Mouse (Mus musculus): Measurements from ENCODE around the gene Zdhhc3. TPM values are rescaled to one million over a fixed set of nuclear protein-coding genes. Genes with fewer than 3 reads are reported as not detected.

The Zdhhc3 gene
- polyA plus RNA-seq, 1 experiment = 320 TPM

DNA sequence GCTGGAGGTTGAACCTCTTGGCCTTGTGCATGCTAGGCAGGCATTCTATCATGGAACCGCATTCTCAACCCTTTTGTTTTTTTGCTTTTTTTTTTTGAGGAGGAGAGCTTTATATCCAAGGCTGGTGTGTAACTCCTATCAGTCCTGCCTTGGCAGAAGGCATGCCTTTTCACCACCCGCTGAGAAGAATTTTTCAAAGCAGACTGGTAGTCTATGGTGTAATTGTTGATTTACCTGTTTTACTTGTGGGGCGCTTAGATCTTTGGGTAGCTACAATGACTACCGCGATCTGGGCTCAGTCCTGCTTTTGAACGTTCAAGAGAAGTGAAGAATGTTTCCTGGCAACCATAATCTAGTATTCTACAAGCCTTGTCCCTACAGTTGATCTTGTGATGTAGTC is 926 bp upstream of the Zdhhc3 start:
- WGBS = 16% methylated on average over 6 of the region's 6 CpGs
- Histone ChIP-seq H3K27me3 (ENCODE audit: control insufficient read depth, insufficient read depth, low read length) (no peaks in the 10 kb centered on the region), H3K27ac (ENCODE audit: insufficient read depth, low read depth, low read length) (peak overlapping the region; percentile 75; the same call in 1 of the 2 replicates), H3K4me3 (ENCODE audit: low read depth, low read length) (no peak overlapping the region), H3K36me3 (ENCODE audit: control insufficient read depth, insufficient read depth, low read length) (peaks cover 6% of the 10 kb centered on the region), H3K4me1 (ENCODE audit: control insufficient read depth, insufficient read depth, insufficient read length, low read length) (peaks cover 5% of the 10 kb centered on the region; the same call in 1 of the 2 replicates)
- TF ChIP-seq POLR2A (IDR thresholded peaks at IDR 0.05; ENCODE audit: low read depth, low read length) (no peak), CTCF (IDR thresholded peaks at IDR 0.05; ENCODE audit: extremely low read depth, insufficient read length, insufficient replicate concordance, low read depth, low read length) (no peak)

- H3K4me3 ChIP-seq (ENCODE audit: low read depth, low read length) = peak overlapping the region; percentile 90; the same call in 1 of the 2 replicates
- H3K4me1 ChIP-seq (ENCODE audit: control insufficient read depth, insufficient read depth, insufficient read length, low read length) = peaks cover 5% of the 10 kb centered on the region; the same call in 1 of the 2 replicates
- WGBS = 11% methylated on average over 8 of the region's 8 CpGs
- TF ChIP-seq POLR2A (IDR thresholded peaks at IDR 0.05; ENCODE audit: low read depth, low read length) (no peak), CTCF (IDR thresholded peaks at IDR 0.05; ENCODE audit: extremely low read depth, insufficient read length, insufficient replicate concordance, low read depth, low read length) (no peak)
- no peaks in the 10 kb centered on the region for H3K27me3 ChIP-seq (ENCODE audit: control insufficient read depth, insufficient read depth, low read length)
- peak overlapping the region; percentile 90 for H3K27ac ChIP-seq (ENCODE audit: insufficient read depth, low read depth, low read length)
- H3K36me3 ChIP-seq (ENCODE audit: control insufficient read depth, insufficient read depth, low read length) = peaks cover 1% of the 10 kb centered on the region
Measured at GRCm38 (mm10) chr9:123111751-123112221, 1.2 kb downstream of the Zdhhc3 start.

GRCm38 (mm10) chr9:123109188-123109587 is 3.8 kb downstream of the Zdhhc3 start:
- no peak overlapping the region for H3K27ac ChIP-seq (ENCODE audit: insufficient read depth, low read depth, low read length)
- H3K36me3 ChIP-seq (ENCODE audit: control insufficient read depth, insufficient read depth, low read length) = peaks cover 5% of the 10 kb centered on the region; the same call in 1 of the 2 replicates
- no peaks in the 10 kb centered on the region for H3K27me3 ChIP-seq (ENCODE audit: control insufficient read depth, insufficient read depth, low read length)
- no peaks in the 10 kb centered on the region; the same call in 1 of the 2 replicates for H3K4me1 ChIP-seq (ENCODE audit: control insufficient read depth, insufficient read depth, insufficient read length, low read length)
- TF ChIP-seq POLR2A (IDR thresholded peaks at IDR 0.05; ENCODE audit: low read depth, low read length) (no peak), CTCF (IDR thresholded peaks at IDR 0.05; ENCODE audit: extremely low read depth, insufficient read length, insufficient replicate concordance, low read depth, low read length) (no peak)
- 74% methylated on average over 7 of the region's 7 CpGs for WGBS
- no peak overlapping the region for H3K4me3 ChIP-seq (ENCODE audit: low read depth, low read length)

DNA sequence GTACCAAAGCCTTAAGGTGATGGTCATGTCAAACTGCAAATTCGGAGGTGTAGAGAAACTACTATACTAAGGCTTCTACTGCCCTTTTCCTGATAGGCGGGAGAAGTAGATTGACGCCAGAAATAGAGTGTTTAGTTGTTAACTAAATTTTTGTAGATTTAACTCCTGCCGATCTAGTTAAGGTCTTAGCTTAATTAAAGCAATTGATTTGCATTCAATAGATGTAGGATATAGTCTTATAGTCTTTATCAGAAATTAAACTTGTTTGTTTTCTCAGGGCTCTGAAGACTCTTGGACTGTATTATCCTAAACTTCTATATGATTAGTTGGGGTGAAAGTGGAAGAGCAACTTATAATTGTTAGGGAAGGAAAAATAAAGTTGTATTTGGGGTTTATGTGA is 5.8 kb downstream of the Zdhhc3 start:
- WGBS = 90% methylated on average over 4 of the region's 4 CpGs
- H3K36me3 ChIP-seq (ENCODE audit: control insufficient read depth, insufficient read depth, low read length) = peaks cover 5% of the 10 kb centered on the region; the same call in 1 of the 2 replicates

GRCm38 (mm10) chr9:123104362-123104761 is 8.6 kb downstream of the Zdhhc3 start:
- Histone ChIP-seq H3K4me1 (ENCODE audit: control insufficient read depth, insufficient read depth, insufficient read length, low read length) (no peaks in the 10 kb centered on the region), H3K4me3 (ENCODE audit: low read depth, low read length) (no peak overlapping the region), H3K27me3 (ENCODE audit: control insufficient read depth, insufficient read depth, low read length) (no peaks in the 10 kb centered on the region), H3K36me3 (ENCODE audit: control insufficient read depth, insufficient read depth, low read length) (peaks cover 21% of the 10 kb centered on the region), H3K27ac (ENCODE audit: insufficient read depth, low read depth, low read length) (no peak overlapping the region)
- TF ChIP-seq CTCF (IDR thresholded peaks at IDR 0.05; ENCODE audit: extremely low read depth, insufficient read length, insufficient replicate concordance, low read depth, low read length) (no peak), POLR2A (IDR thresholded peaks at IDR 0.05; ENCODE audit: low read depth, low read length) (no peak)

More for the DNA sequence above, 5.8 kb downstream of the Zdhhc3 start:
- TF ChIP-seq POLR2A (IDR thresholded peaks at IDR 0.05; ENCODE audit: low read depth, low read length) = no peak
- no peak for TF ChIP-seq CTCF (IDR thresholded peaks at IDR 0.05; ENCODE audit: extremely low read depth, insufficient read length, insufficient replicate concordance, low read depth, low read length)
- H3K4me1 ChIP-seq (ENCODE audit: control insufficient read depth, insufficient read depth, insufficient read length, low read length) = no peaks in the 10 kb centered on the region
- H3K4me3 ChIP-seq (ENCODE audit: low read depth, low read length) = no peak overlapping the region
- H3K27ac ChIP-seq (ENCODE audit: insufficient read depth, low read depth, low read length) = no peak overlapping the region
- H3K27me3 ChIP-seq (ENCODE audit: control insufficient read depth, insufficient read depth, low read length) = no peaks in the 10 kb centered on the region

- Histone ChIP-seq H3K27me3 (ENCODE audit: control insufficient read depth, insufficient read depth, low read length) (no peaks in the 10 kb centered on the region), H3K27ac (ENCODE audit: insufficient read depth, low read depth, low read length) (no peak overlapping the region), H3K36me3 (ENCODE audit: control insufficient read depth, insufficient read depth, low read length) (peaks cover 23% of the 10 kb centered on the region), H3K4me3 (ENCODE audit: low read depth, low read length) (no peak overlapping the region), H3K4me1 (ENCODE audit: control insufficient read depth, insufficient read depth, insufficient read length, low read length) (no peaks in the 10 kb centered on the region)
- TF ChIP-seq CTCF (IDR thresholded peaks at IDR 0.05; ENCODE audit: extremely low read depth, insufficient read length, insufficient replicate concordance, low read depth, low read length) = no peak
- no peak for TF ChIP-seq POLR2A (IDR thresholded peaks at IDR 0.05; ENCODE audit: low read depth, low read length)
Measured at GRCm38 (mm10) chr9:123103425-123103824, 9.6 kb downstream of the Zdhhc3 start.

- H3K36me3 ChIP-seq (ENCODE audit: control insufficient read depth, insufficient read depth, low read length) = peaks cover 45% of the 10 kb centered on the region
- 93% methylated on average over 16 of the region's 16 CpGs for WGBS
Measured at GRCm38 (mm10) chr9:123099631-123100455, 13.2 kb downstream of the Zdhhc3 start.

More at GRCm38 (mm10) chr9:123099631-123100455, 13.2 kb downstream of the Zdhhc3 start:
- Histone ChIP-seq H3K27ac (ENCODE audit: insufficient read depth, low read depth, low read length) (no peak overlapping the region), H3K27me3 (ENCODE audit: control insufficient read depth, insufficient read depth, low read length) (no peaks in the 10 kb centered on the region), H3K4me1 (ENCODE audit: control insufficient read depth, insufficient read depth, insufficient read length, low read length) (no peaks in the 10 kb centered on the region), H3K4me3 (ENCODE audit: low read depth, low read length) (no peak overlapping the region)
- TF ChIP-seq POLR2A (IDR thresholded peaks at IDR 0.05; ENCODE audit: low read depth, low read length) (no peak), CTCF (IDR thresholded peaks at IDR 0.05; ENCODE audit: extremely low read depth, insufficient read length, insufficient replicate concordance, low read depth, low read length) (no peak)
